ENCODE assay signal across 9 mouse cellular contexts in genomic region chr10:41449684-41450083, GRCm38 (mm10). TPM values are rescaled to one million over a fixed set of nuclear protein-coding genes. Genes with fewer than 3 reads are reported as not detected.
DNase-seq lines count a peak whose midpoint lies in the region; ATAC-seq and TF ChIP-seq lines count a peak whose summit lies in the region.
"Had no signal": no experiment of that assay in that cellular context is flagged by ENCODE, and none has a peak within 500 bp of the region (broad histone marks: within the 10 kb centered on the region; RNA-seq: fewer than 3 reads in every experiment).

No protein-coding gene starts in this region.

- WGBS in bone marrow, adult 2 months, result 6% methylated on average over 14 of the region's 14 CpGs
- WGBS in kidney, embryonic 14.5 days, result 9% methylated on average over 14 of the region's 14 CpGs
- WGBS in stomach, embryonic 15.5 days, result 10% methylated on average over 14 of the region's 14 CpGs

- no peaks in the 10 kb centered on the region for H3K27me3 ChIP-seq in kidney, embryonic 14.5 days (ENCODE audit: control insufficient read depth, insufficient read depth, low read length)
- H3K27me3 ChIP-seq in stomach, embryonic 15.5 days (replicated peaks), result no peaks in the 10 kb centered on the region

- intact Hi-C loops in left cerebral cortex, adult 2 months (cut with DNase I), result no loop called here

- H3K36me3 ChIP-seq in kidney, embryonic 14.5 days (ENCODE audit: control insufficient read depth, insufficient read depth, low read length), result peaks cover 5% of the 10 kb centered on the region; the same call in 1 of the 2 replicates
- H3K36me3 ChIP-seq in stomach, embryonic 15.5 days, result 0 out of 2 replicates have a peak, but pooled peaks cover 5% of the 10 kb centered on the region

- H3K9ac ChIP-seq in kidney, embryonic 14.5 days (ENCODE audit: low read depth, low read length), result peak overlapping the region; percentile 40; the same call in 1 of the 2 replicates
- H3K9ac ChIP-seq in stomach, embryonic 15.5 days, result peak overlapping the region; percentile 30; the same call in 1 of the 2 replicates

- no peaks in the 10 kb centered on the region for H3K9me3 ChIP-seq in kidney, embryonic 14.5 days (ENCODE audit: control insufficient read depth, low read length)
- no peaks in the 10 kb centered on the region for H3K9me3 ChIP-seq in stomach, embryonic 15.5 days

- peak; percentile 63 for ATAC-seq in erythroblast, adult 5-6 weeks (replicated peaks; ENCODE audit: low FRiP score, poor library complexity, severe bottlenecking)
- peak; percentile 77 for ATAC-seq in kidney, embryonic 14.5 days (ENCODE audit: low FRiP score, low TSS enrichment)
- peak; percentile 34; the same call in 1 of the 2 replicates for ATAC-seq in stomach, embryonic 15.5 days (ENCODE audit: insufficient read depth, low FRiP score, low read depth)

- peak overlapping the region; percentile 92 for H3K4me3 ChIP-seq in left cerebral cortex, adult 2 months
- peak overlapping the region; percentile 67 for H3K4me3 ChIP-seq in bone marrow, adult 2 months (replicated peaks; ENCODE audit: control insufficient read depth, low read depth, low read length)
- H3K4me3 ChIP-seq in kidney, embryonic 14.5 days (ENCODE audit: low read length), result peak overlapping the region; percentile 91
- peak overlapping the region; percentile 76 for H3K4me3 ChIP-seq in stomach, embryonic 15.5 days (replicated peaks)

- peak overlapping the region; percentile 55 for H3K4me2 ChIP-seq in kidney, embryonic 14.5 days (replicated peaks; ENCODE audit: low read depth, low read length)
- peak overlapping the region; percentile 72 for H3K4me2 ChIP-seq in stomach, embryonic 15.5 days

- no peak for TF ChIP-seq POLR2A in bone marrow, adult 2 months (IDR thresholded peaks at IDR 0.05; ENCODE audit: borderline replicate concordance, control insufficient read depth, low read depth, low read length)

- H3K27ac ChIP-seq in left cerebral cortex, adult 2 months, result peak overlapping the region; percentile 93
- peak overlapping the region; percentile 40; the same call in 1 of the 2 replicates for H3K27ac ChIP-seq in bone marrow, adult 2 months (ENCODE audit: control insufficient read depth, insufficient read depth, low read depth, low read length, poor library complexity)
- H3K27ac ChIP-seq in kidney, embryonic 14.5 days (ENCODE audit: low read depth, low read length), result peak overlapping the region; percentile 53; the same call in 1 of the 2 replicates
- peak overlapping the region; percentile 70; the same call in 1 of the 2 replicates for H3K27ac ChIP-seq in stomach, embryonic 15.5 days

- peaks cover 2% of the 10 kb centered on the region; the same call in 1 of the 2 replicates for H3K4me1 ChIP-seq in bone marrow, adult 2 months (ENCODE audit: control insufficient read depth, insufficient read depth, low read length)
- peaks cover 7% of the 10 kb centered on the region for H3K4me1 ChIP-seq in kidney, embryonic 14.5 days (ENCODE audit: control insufficient read depth, insufficient read depth, low read length)
- H3K4me1 ChIP-seq in stomach, embryonic 15.5 days, result peaks cover 5% of the 10 kb centered on the region; the same call in 1 of the 2 replicates

- DNase-seq in left cerebral cortex, adult 2 months (ENCODE audit: extremely low spot score in 1 of 2, low spot score in 2 of 2), result peak; percentile 27 to 36
- DNase-seq in left cerebral cortex, adult 11 months (ENCODE audit: low spot score), result no peak
- peak; percentile 28 for DNase-seq in lung, postnatal 25 days (ENCODE audit: low spot score)
- DNase-seq in layer of hippocampus, postnatal 25 days (ENCODE audit: extremely low spot score in 1 of 2, low spot score in 1 of 2), result no peak

- no peak for TF ChIP-seq CTCF in left cerebral cortex, adult 2 months (IDR thresholded peaks at IDR 0.05)
- TF ChIP-seq CTCF in bone marrow, adult 2 months (IDR thresholded peaks at IDR 0.05; ENCODE audit: control insufficient read depth, insufficient read depth, low read length), result no peak

RNA-seq across cellular contexts. Expression of gene Zbtb24, which starts 0.5 kb away (rescaled TPM):
- 10 to 100 TPM; 19.6 to 21.2 TPM for total RNA-seq in left cerebral cortex, adult 2 months (2021)
- polyA plus RNA-seq in bone marrow, adult 2 months (2011; ENCODE audit: insufficient read depth, insufficient read length, low replicate concordance, missing spikeins), result 7.7 and 11.9 TPM in 2 replicates
- 2.9 and 6.9 TPM in 2 replicates for total RNA-seq in erythroblast, adult 5-6 weeks (2015; ENCODE audit: low replicate concordance)
- 8.5 and 9.2 TPM in 2 replicates for total RNA-seq in erythroblast, adult 5-6 weeks (2017; ENCODE audit: low replicate concordance)
- 13.5 and 19.2 TPM in 2 replicates for polyA plus RNA-seq in kidney, embryonic 14.5 days (2014; fragmentation: Nextera tagmentation; extraction: Ambion mirVana)
- polyA plus RNA-seq in stomach, embryonic 15.5 days (2015; fragmentation: Nextera tagmentation; extraction: Ambion mirVana), result 15.0 and 17.3 TPM in 2 replicates
- 10 to 100 TPM; 17.1 to 24.3 TPM for total RNA-seq in layer of hippocampus, postnatal 25 days (2021)

RNA-seq across cellular contexts. Expression of gene Mical1, which starts 26.4 kb away (rescaled TPM):
- total RNA-seq in left cerebral cortex, adult 2 months (2021), result 10 to 100 TPM; 22.6 to 26.0 TPM
- polyA plus RNA-seq in bone marrow, adult 2 months (2011; ENCODE audit: insufficient read depth, insufficient read length, low replicate concordance, missing spikeins), result 50.0 and 123 TPM in 2 replicates
- total RNA-seq in erythroblast, adult 5-6 weeks (2015; ENCODE audit: low replicate concordance), result 4.6 and 8.8 TPM in 2 replicates
- 6.8 and 8.9 TPM in 2 replicates for total RNA-seq in erythroblast, adult 5-6 weeks (2017; ENCODE audit: low replicate concordance)
- polyA plus RNA-seq in kidney, embryonic 14.5 days (2014; fragmentation: Nextera tagmentation; extraction: Ambion mirVana), result 22.8 and 33.6 TPM in 2 replicates
- 27.8 and 33.3 TPM in 2 replicates for polyA plus RNA-seq in stomach, embryonic 15.5 days (2015; fragmentation: Nextera tagmentation; extraction: Ambion mirVana)
- total RNA-seq in layer of hippocampus, postnatal 25 days (2021), result 10 to 100 TPM; 15.7 to 18.8 TPM

RNA-seq across cellular contexts. Expression of gene Smpd2, which starts 40.5 kb away (rescaled TPM):
- 10 to 100 TPM; 16.8 to 21.3 TPM for total RNA-seq in left cerebral cortex, adult 2 months (2021)
- polyA plus RNA-seq in bone marrow, adult 2 months (2011; ENCODE audit: insufficient read depth, insufficient read length, low replicate concordance, missing spikeins), result 3.9 and 16.7 TPM in 2 replicates
- 2.1 and 2.5 TPM in 2 replicates for total RNA-seq in erythroblast, adult 5-6 weeks (2015; ENCODE audit: low replicate concordance)
- total RNA-seq in erythroblast, adult 5-6 weeks (2017; ENCODE audit: low replicate concordance), result 0.85 and 1.5 TPM in 2 replicates
- polyA plus RNA-seq in kidney, embryonic 14.5 days (2014; fragmentation: Nextera tagmentation; extraction: Ambion mirVana), result 53.8 and 59.2 TPM in 2 replicates
- 47.2 and 56.5 TPM in 2 replicates for polyA plus RNA-seq in stomach, embryonic 15.5 days (2015; fragmentation: Nextera tagmentation; extraction: Ambion mirVana)
- total RNA-seq in layer of hippocampus, postnatal 25 days (2021), result 10 to 100 TPM; 25.9 to 27.6 TPM

RNA-seq across cellular contexts. Expression of gene Ppil6, which starts 40.6 kb away (rescaled TPM):
- 1 to 10 TPM; 4.6 to 6.6 TPM for total RNA-seq in left cerebral cortex, adult 2 months (2021)
- polyA plus RNA-seq in bone marrow, adult 2 months (2011; ENCODE audit: insufficient read depth, insufficient read length, low replicate concordance, missing spikeins), result not detected in 2 replicates
- total RNA-seq in erythroblast, adult 5-6 weeks (2015; ENCODE audit: low replicate concordance), result not detected in 2 replicates
- total RNA-seq in erythroblast, adult 5-6 weeks (2017; ENCODE audit: low replicate concordance), result not detected in 2 replicates
- polyA plus RNA-seq in kidney, embryonic 14.5 days (2014; fragmentation: Nextera tagmentation; extraction: Ambion mirVana), result 1.2 and 3.1 TPM in 2 replicates
- polyA plus RNA-seq in stomach, embryonic 15.5 days (2015; fragmentation: Nextera tagmentation; extraction: Ambion mirVana), result 0.85 and 0.95 TPM in 2 replicates
- total RNA-seq in layer of hippocampus, postnatal 25 days (2021), result 1 to 10 TPM; 5.8 to 8.0 TPM
- total RNA-seq: neutrophil, adult 5-6 weeks had no signal

Comparison
In these comparisons a context has a peak if more than half of its experiments do, and no peak if none do; other contexts are left out.
1. DNase-seq: peak in left cerebral cortex, adult 2 months (2 of 2) and lung, postnatal 25 days (single experiment); none in left cerebral cortex, adult 11 months (single experiment) and layer of hippocampus, postnatal 25 days (0 of 2).
2. H3K27ac ChIP-seq: peak in every context shown above with its lines; median percentile 93 in left cerebral cortex, adult 2 months; 70 in stomach, embryonic 15.5 days; 53 in kidney, embryonic 14.5 days; 40 in bone marrow, adult 2 months.
3. RNA of gene Smpd2, which starts 40.5 kb away (total RNA-seq): 25.9 to 27.6 TPM in layer of hippocampus, postnatal 25 days and 16.8 to 21.3 TPM in left cerebral cortex, adult 2 months; 0.85 to 2.5 TPM in erythroblast, adult 5-6 weeks; every median in the first group is over 4 times any median in the second.
4. Peak in every context shown above with its lines, with median percentiles within 50 percentile points of each other: H3K4me3 ChIP-seq and ATAC-seq.